Mouse (Mus musculus) bone marrow macrophage, adult 2 months (primary cell): ENCODE results near the gene Ccdc152. TPM values are rescaled to one million over a fixed set of nuclear protein-coding genes. Genes with fewer than 3 reads are reported as not detected.

ENCODE experiments used
- H3K27ac ChIP-seq: 2 replicates; pipeline ENCODE4 v1.5.1; 2012; ENCODE audit warnings: low read depth, low read length; ENCODE audit not compliant: insufficient read depth
- H3K4me1 ChIP-seq: 2 replicates; pipeline ENCODE4 v1.6.1; 2012; ENCODE audit warnings: low read length; ENCODE audit not compliant: control insufficient read depth, insufficient read depth
- H3K4me3 ChIP-seq: 2 replicates; pipeline ENCODE4 v1.5.1; 2012; ENCODE audit warnings: mild to moderate bottlenecking, low read length, moderate library complexity; ENCODE audit not compliant: insufficient read depth
- CTCF ChIP-seq: IDR thresholded peaks from 2 replicates; pipeline ENCODE4 v1.5.1; 2012; ENCODE audit warnings: low read depth, mild to moderate bottlenecking, low read length, moderate library complexity
- POLR2A ChIP-seq: IDR thresholded peaks from 2 replicates; pipeline ENCODE4 v1.6.1; 2012; ENCODE audit warnings: mild to moderate bottlenecking, low read depth, low read length, borderline replicate concordance
- polyA plus RNA-seq: library from polyadenylated mRNA; stranded (reverse); fragments of >200 nt; gene quantifications from 2 replicates; pipeline ENCODE4 v1.2.4, GENCODE M21; 2012; ENCODE audit not compliant: missing spikeins, insufficient read depth, insufficient read length

Ccdc152 gene
- polyA plus RNA-seq, 1 experiment: 11.5 TPM

DNA sequence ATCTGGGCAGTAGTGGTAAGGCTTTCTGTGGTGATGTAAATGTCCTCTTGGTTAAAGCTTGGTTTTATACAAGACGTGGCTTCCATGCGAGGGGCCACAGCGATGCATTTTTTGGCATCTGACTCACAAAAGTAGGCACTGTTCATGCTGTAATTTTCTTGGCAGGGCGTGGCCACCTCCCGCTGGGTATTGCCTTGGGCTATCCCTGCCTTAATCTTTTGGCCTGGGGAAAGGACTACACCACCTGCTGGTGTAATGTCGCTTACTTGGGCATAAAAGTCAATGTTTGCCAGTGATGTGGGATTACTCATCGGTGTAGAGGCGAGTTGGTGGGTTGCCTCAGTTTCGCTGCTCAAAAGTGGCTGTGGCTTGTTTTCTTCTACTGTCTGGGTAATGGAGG, 16.6 kb upstream of the Ccdc152 start:
- Histone ChIP-seq H3K4me3 (no peak overlapping the region), H3K4me1 (no peaks in the 10 kb centered on the region), H3K27ac (no peak overlapping the region)
- TF ChIP-seq CTCF (no peak), POLR2A (no peak)

DNA sequence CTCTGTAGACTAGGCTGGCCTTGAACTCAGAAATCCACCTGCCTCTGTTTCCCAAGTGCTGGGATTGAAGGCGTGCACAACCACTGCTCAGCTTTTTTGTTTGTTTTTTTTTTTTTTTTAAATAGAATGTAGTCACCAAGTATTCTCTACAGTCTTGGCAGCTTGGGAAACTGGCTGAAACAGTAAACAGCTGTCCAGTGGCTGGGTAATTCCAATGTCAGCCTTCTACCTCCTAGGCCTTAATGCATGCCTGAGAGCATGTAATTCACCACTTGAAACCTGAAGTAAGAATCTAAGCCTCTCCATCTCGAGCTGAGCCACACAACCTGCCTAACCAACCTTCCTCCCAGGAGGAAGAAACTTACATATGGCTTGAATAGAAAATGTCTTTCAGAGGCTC, 13.3 kb upstream of the Ccdc152 start:
- no peak overlapping the region for H3K4me3 ChIP-seq
- TF ChIP-seq POLR2A (no peak), CTCF (no peak)
- no peak overlapping the region for H3K27ac ChIP-seq
- no peaks in the 10 kb centered on the region for H3K4me1 ChIP-seq

DNA sequence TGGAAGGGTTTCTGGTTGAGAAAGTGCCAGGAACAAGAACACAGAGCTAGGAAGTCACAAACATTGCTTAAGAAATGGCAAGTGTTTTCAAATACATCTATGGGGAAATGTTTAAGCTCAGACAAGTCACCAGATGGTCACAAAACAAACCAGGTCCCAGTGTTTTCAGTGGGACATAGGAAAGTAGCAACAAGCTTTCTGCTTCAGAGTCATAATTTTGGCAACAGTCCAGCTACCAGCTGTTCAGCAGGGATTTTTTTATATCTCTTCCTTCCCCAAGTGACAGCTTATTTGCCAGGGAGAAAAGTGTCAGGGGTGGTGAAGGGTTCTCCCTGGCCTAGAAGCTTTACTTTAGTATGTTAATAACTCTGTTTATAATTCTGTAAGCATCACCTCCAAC, 9.6 kb upstream of the Ccdc152 start:
- TF ChIP-seq POLR2A: no peak
- no peak for TF ChIP-seq CTCF
- Histone ChIP-seq H3K4me3 (no peak overlapping the region), H3K4me1 (no peaks in the 10 kb centered on the region), H3K27ac (no peak overlapping the region)

DNA sequence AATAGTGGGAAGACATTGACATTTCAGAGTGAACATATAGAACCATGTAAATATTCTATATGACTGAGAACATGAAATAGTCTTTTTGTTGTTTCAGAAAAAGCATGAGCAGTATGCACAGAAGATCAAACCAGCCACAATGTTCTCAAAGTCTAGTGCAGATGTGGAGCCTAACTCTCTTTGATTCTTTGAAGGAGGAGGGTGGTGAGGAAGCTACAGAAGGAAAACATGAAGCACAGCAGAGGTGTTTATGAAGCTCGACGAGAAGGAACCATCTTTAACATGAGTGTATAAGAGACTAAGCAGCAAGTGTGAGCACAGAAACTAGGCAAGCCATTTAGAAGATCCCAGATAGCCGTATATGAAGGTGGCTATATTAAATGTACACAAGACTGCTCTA, 6.5 kb upstream of the Ccdc152 start:
- no peak overlapping the region for H3K27ac ChIP-seq
- no peaks in the 10 kb centered on the region for H3K4me1 ChIP-seq
- TF ChIP-seq POLR2A: no peak
- TF ChIP-seq CTCF: no peak
- no peak overlapping the region for H3K4me3 ChIP-seq

DNA sequence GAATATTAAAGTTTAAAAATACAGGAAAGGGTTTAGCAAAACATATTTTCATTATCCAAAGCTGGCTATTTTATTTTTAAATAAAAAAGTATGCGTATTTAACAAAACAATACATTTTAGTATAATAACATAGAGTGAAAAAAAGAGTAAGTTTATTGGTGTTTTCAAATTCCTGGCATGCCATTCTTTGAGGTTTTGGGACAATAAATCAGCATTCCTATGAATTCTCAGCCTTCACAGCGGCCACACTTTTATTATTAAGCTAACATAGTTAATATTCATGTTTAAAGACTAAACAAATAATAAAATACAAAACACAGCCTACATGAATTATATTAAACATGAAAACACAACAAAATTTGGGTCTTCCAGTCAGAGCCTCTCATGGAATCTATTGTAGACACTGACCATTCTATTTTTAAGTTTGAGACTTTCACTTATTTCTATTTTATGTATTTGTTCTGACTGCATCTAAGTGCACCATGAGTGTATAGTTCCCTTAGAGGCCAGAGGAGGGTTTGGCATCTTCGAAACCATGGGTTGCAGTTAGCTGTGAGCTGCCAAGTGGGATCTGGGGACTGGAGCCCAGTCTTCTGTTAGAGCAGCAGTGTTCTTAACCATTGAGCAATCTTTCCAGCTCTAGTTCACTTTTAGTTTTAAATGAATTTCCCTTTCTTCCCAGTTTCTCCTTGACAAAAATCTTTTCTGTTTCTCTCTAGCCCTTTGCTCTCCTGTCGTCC, 2.8 kb downstream of the Ccdc152 start:
- TF ChIP-seq CTCF: no peak
- no peak for TF ChIP-seq POLR2A
- Histone ChIP-seq H3K4me1 (no peaks in the 10 kb centered on the region), H3K27ac (no peak overlapping the region)

DNA sequence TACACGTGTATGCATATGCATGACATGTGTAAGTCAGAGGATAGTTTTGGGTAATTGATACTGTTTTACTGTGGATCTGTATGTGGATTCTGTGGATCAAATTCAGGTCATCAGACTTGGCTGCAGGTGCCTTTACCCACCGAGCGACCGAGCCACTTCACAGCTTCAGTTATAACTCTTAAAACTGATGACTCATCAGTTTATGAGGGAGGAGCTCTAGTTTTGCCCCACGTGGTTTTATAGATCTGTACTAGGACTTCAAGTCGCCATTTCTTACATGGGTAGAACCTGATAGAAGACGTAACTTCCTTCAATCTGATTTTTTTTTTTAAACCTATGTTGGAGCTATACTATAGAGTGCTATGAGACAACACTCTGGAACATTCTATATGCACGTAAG, 5.7 kb downstream of the Ccdc152 start:
- H3K4me1 ChIP-seq: peaks cover 12% of the 10 kb centered on the region
- TF ChIP-seq POLR2A: no peak
- no peak for TF ChIP-seq CTCF
- H3K4me3 ChIP-seq: no peak overlapping the region
- H3K27ac ChIP-seq: no peak overlapping the region

More for the DNA sequence above, 2.8 kb downstream of the Ccdc152 start:
- H3K4me3 ChIP-seq: no peak overlapping the region

DNA sequence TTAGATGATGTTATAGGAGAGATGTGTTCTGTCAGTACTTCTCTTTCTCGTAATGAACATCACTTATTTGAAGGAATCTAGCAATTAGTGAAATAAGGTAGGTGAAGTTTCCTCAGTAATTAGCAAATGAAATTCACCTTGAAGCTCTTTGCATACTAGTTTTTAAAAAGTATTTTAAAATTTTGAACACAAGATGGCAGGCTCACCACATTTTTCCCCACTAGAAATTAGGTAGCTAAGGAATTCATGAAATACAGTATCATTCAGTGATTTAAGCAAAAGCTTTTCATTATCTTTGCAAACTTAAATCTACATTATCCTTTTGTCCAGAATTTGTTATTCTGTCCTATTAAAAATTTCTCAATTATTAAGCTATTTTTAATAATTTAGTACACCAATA, 7.3 kb downstream of the Ccdc152 start:
- Histone ChIP-seq H3K4me3 (no peak overlapping the region), H3K4me1 (peaks cover 12% of the 10 kb centered on the region), H3K27ac (no peak overlapping the region)
- TF ChIP-seq POLR2A (no peak), CTCF (no peak)

DNA sequence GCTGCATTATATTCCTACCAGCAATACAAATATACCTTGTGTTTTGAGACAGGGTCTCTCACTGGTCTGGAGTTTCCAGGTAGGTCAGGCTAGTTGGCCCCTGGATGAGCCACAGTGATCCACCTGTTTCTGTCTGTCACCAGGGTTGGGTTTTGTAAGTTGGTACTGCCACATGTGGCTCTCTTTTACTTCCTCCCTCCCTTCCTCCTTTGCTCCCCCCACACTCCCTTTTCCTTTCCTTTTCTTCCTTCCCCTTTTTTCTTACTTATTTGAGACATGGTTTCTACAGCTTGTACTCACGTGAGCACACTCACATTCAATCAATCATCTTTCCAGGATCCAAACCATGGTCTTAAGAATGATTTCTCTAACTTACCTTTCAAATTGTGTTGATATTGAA, 9.8 kb downstream of the Ccdc152 start:
- no peak overlapping the region for H3K27ac ChIP-seq
- no peak overlapping the region for H3K4me3 ChIP-seq
- peaks cover 12% of the 10 kb centered on the region for H3K4me1 ChIP-seq
- no peak for TF ChIP-seq POLR2A
- TF ChIP-seq CTCF: no peak

DNA sequence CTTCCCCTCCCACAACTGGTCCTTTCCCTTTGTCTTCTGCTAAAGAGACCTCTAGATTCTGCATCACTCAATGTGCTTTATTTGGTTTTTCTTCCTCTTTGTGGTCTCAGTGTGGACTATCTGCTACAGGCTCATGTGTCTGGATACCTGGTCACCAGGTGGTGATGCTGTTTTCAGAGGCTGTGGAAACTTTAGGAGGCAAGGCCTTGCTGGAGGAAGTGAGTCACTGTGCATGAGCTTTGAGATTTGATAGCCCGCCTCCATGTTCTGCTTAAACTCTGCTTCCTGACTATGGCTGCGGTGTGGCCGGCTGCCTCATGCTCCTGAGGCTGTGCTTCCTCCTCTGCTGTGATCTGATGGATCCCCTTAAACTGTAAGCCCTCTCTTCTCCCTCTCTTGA, 12.9 kb downstream of the Ccdc152 start:
- no peak overlapping the region for H3K27ac ChIP-seq
- no peak overlapping the region for H3K4me3 ChIP-seq
- no peak for TF ChIP-seq CTCF
- TF ChIP-seq POLR2A: no peak
- H3K4me1 ChIP-seq: peaks cover 12% of the 10 kb centered on the region

DNA sequence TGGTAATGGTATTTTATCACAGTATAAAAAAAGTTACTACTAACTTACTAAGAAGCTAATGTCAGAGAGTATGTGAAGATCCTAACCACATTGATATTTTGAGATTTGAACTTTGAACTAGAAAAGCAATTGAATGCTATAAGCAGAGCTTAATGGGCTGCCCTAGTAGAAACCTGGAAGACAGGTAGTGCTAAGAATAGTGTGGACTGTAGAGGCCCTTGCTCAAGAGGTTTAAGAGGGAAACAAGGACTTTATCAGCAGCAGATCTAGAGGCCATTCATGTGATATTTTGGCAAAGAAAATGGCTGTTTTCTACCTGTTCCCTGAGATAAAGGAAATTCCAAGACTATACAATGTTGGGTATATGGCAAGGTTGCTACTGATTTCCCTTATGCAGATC, 17.3 kb downstream of the Ccdc152 start:
- Histone ChIP-seq H3K4me1 (no peaks in the 10 kb centered on the region), H3K27ac (no peak overlapping the region), H3K4me3 (no peak overlapping the region)
- TF ChIP-seq CTCF: no peak
- TF ChIP-seq POLR2A: no peak

DNA sequence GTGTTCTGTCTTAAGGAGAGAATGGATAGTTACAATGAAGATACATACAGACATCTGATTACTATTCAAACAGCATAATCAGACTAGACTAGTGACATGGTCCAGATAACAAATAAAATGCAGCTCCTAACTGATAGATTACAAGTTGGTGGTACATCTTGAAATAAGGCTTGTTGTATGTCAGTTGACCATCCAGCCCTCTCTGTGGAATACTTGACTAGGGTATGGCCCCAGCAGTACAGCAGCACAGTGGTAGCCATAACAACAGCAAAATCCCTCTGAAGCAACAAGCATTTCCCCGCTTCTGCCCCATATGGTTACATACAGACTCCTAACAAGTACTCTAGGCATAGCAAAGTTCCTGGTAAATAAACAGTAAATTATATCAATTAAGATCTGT, 21.6 kb downstream of the Ccdc152 start:
- TF ChIP-seq CTCF: no peak
- no peak for TF ChIP-seq POLR2A
- H3K4me3 ChIP-seq: no peak overlapping the region
- no peak overlapping the region for H3K27ac ChIP-seq
- H3K4me1 ChIP-seq: no peaks in the 10 kb centered on the region

DNA sequence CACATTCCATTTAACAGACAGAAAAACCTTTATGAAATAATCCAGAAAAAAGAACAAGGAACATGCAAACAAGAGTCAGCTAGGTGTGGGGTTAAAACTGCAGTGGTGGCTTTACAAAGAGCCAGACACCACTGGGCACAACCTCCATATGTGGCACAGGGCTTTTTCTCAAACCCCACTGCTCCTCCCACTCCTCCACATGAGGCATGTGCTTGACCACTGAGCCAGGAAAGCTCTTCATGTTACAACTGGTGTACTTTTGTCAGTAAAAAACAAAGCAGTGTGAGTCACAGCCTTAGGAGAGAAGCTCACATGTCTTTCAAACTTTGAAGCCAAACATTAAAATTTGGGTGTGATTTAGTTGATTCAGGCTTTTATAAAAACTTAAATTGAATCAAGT, 22.1 kb downstream of the Ccdc152 start:
- Histone ChIP-seq H3K4me1 (no peaks in the 10 kb centered on the region), H3K4me3 (no peak overlapping the region), H3K27ac (no peak overlapping the region; the same call in 1 of the 2 replicates)
- TF ChIP-seq POLR2A (no peak), CTCF (no peak)
